Mouse (Mus musculus) kidney, adult 18-20 months (tissue): ENCODE results near the gene Rccd1.

Source experiments
- DNase-seq: peaks from one replicate; pipeline ENCODE4 v3.0.0; 2021

Rccd1 gene

GRCm38 (mm10) chr7:80297041-80297440, 27.2 kb downstream of the Rccd1 start:
- no peak for DNase-seq

GRCm38 (mm10) chr7:80296462-80296861, 27.8 kb downstream of the Rccd1 start:
- DNase-seq = no peak

GRCm38 (mm10) chr7:80294764-80295648, 29.2 kb downstream of the Rccd1 start:
- no peak for DNase-seq

- peak; percentile 100 for DNase-seq
Observed at GRCm38 (mm10) chr7:80294062-80294763, 30.0 kb downstream of the Rccd1 start, which contains the start of gene Prc1. Prc1 (plus strand) TSS chr7:80294450.

- DNase-seq = no peak
Observed at GRCm38 (mm10) chr7:80287736-80288135, 36.5 kb downstream of the Rccd1 start.

GRCm38 (mm10) chr7:80285725-80286124, 38.5 kb downstream of the Rccd1 start:
- DNase-seq = no peak

GRCm38 (mm10) chr7:80284391-80284790, 39.9 kb downstream of the Rccd1 start:
- DNase-seq = no peak

GRCm38 (mm10) chr7:80283226-80283918, 40.9 kb downstream of the Rccd1 start:
- no peak for DNase-seq

- no peak for DNase-seq
Observed at GRCm38 (mm10) chr7:80281646-80282045, 42.6 kb downstream of the Rccd1 start.

GRCm38 (mm10) chr7:80280998-80281397, 43.3 kb downstream of the Rccd1 start:
- DNase-seq = no peak

- no peak for DNase-seq
Observed at GRCm38 (mm10) chr7:80280032-80280431, 44.2 kb downstream of the Rccd1 start.

GRCm38 (mm10) chr7:80276374-80276773, 47.9 kb downstream of the Rccd1 start:
- no peak for DNase-seq

GRCm38 (mm10) chr7:80273456-80273855, 50.8 kb downstream of the Rccd1 start:
- no peak for DNase-seq

GRCm38 (mm10) chr7:80269751-80270255, 54.5 kb downstream of the Rccd1 start:
- DNase-seq = no peak

- peak; percentile 98 for DNase-seq
Observed at GRCm38 (mm10) chr7:80268897-80269750, 55.1 kb downstream of the Rccd1 start, which contains the start of gene Vps33b. Vps33b (plus strand) TSS chr7:80269649.

GRCm38 (mm10) chr7:80267764-80268163, 56.5 kb downstream of the Rccd1 start:
- no peak for DNase-seq

- no peak for DNase-seq
Observed at GRCm38 (mm10) chr7:80264606-80265005, 59.6 kb downstream of the Rccd1 start.

- no peak for DNase-seq
Observed at GRCm38 (mm10) chr7:80261372-80261990, 62.8 kb downstream of the Rccd1 start.

GRCm38 (mm10) chr7:80260625-80261371, 63.5 kb downstream of the Rccd1 start, which contains the start of gene Ngrn:
Ngrn (plus strand) TSS chr7:80261215.
- DNase-seq = peak; percentile 87

GRCm38 (mm10) chr7:80257706-80258105, 66.5 kb downstream of the Rccd1 start:
- DNase-seq = no peak

- DNase-seq = no peak
Observed at GRCm38 (mm10) chr7:80255981-80256380, 68.3 kb downstream of the Rccd1 start.
